ENCODE assay signal across 11 mouse cellular contexts in genomic region chr16:33676347-33677312, GRCm38 (mm10). TPM values are rescaled to one million over a fixed set of nuclear protein-coding genes. Genes with fewer than 3 reads are reported as not detected.
DNase-seq lines count a peak whose midpoint lies in the region; ATAC-seq and TF ChIP-seq lines count a peak whose summit lies in the region.
"Had no signal": no experiment of that assay in that cellular context is flagged by ENCODE, and none has a peak within 500 bp of the region (broad histone marks: within the 10 kb centered on the region; RNA-seq: fewer than 3 reads in every experiment).

No protein-coding gene starts in this region.

- no peak for DNase-seq in hindbrain, embryonic 10.5 days (ENCODE audit: low spot score)
- DNase-seq in adrenal gland, postnatal 36 days, result peak; percentile 35 to 51
- DNase-seq in heart, postnatal 10 days, result peak; percentile 79 to 90
- DNase-seq in lung, postnatal 0 days (ENCODE audit: low spot score), result peak; percentile 98
- no peak for DNase-seq in cerebellum, postnatal 10 days
- DNase-seq in layer of hippocampus, adult 8-10 months (ENCODE audit: low spot score in 2 of 2), result no peak
- no peak for DNase-seq in thymus, postnatal 14 days
- DNase-seq: cerebellum, adult 9-10 months; thymus, adult 18-20 months had no signal

- peak; percentile 99 for TF ChIP-seq EP300 in lung, postnatal 0 days (IDR thresholded peaks at IDR 0.05)

- TF ChIP-seq CTCF in lung, postnatal 0 days (IDR thresholded peaks at IDR 0.05), result no peak

- intact Hi-C loops in heart, postnatal 10 days (cut with DNase I), result loop anchor here (2.0 kb wide), 1 partner anchor 116 kb away; no protein-coding TSS in a partner anchor

- H3K9ac ChIP-seq in hindbrain, embryonic 13.5 days, result no peak overlapping the region
- H3K9ac ChIP-seq in lung, postnatal 0 days (replicated peaks; ENCODE audit: low read depth), result no peak overlapping the region
- H3K9ac ChIP-seq: limb, embryonic 13.5 days had no signal

- no peaks in the 10 kb centered on the region for H3K9me3 ChIP-seq in hindbrain, embryonic 10.5 days
- no peaks in the 10 kb centered on the region for H3K9me3 ChIP-seq in hindbrain, embryonic 13.5 days
- no peaks in the 10 kb centered on the region for H3K9me3 ChIP-seq in lung, postnatal 0 days (ENCODE audit: low read length)
- H3K9me3 ChIP-seq: limb, embryonic 13.5 days had no signal

- ATAC-seq in hindbrain, embryonic 13.5 days (ENCODE audit: low FRiP score), result no peak
- ATAC-seq in lung, postnatal 0 days, result peak; percentile 88

- no peak overlapping the region for H3K4me3 ChIP-seq in hindbrain, embryonic 10.5 days
- H3K4me3 ChIP-seq in hindbrain, embryonic 13.5 days, result no peak overlapping the region
- no peak overlapping the region for H3K4me3 ChIP-seq in lung, postnatal 0 days (ENCODE audit: low read depth, low read length)
- H3K4me3 ChIP-seq: limb, embryonic 13.5 days had no signal

- no peaks in the 10 kb centered on the region for H3K27me3 ChIP-seq in hindbrain, embryonic 10.5 days (ENCODE audit: insufficient read depth, poor library complexity, severe bottlenecking)
- H3K27me3 ChIP-seq in hindbrain, embryonic 13.5 days, result no peaks in the 10 kb centered on the region
- H3K27me3 ChIP-seq in lung, postnatal 0 days (replicated peaks; ENCODE audit: insufficient read depth, low read length), result no peaks in the 10 kb centered on the region
- H3K27me3 ChIP-seq: limb, embryonic 13.5 days had no signal

- peak overlapping the region; percentile 30 for H3K27ac ChIP-seq in hindbrain, embryonic 10.5 days
- no peak overlapping the region; the same call in 1 of the 2 replicates for H3K27ac ChIP-seq in hindbrain, embryonic 13.5 days
- peak overlapping the region; percentile 82 for H3K27ac ChIP-seq in lung, postnatal 0 days (ENCODE audit: low read length)
- H3K27ac ChIP-seq: limb, embryonic 13.5 days had no signal

- H3K4me2 ChIP-seq in hindbrain, embryonic 13.5 days, result no peak overlapping the region
- H3K4me2 ChIP-seq in lung, postnatal 0 days (replicated peaks; ENCODE audit: low read depth, low read length), result no peak overlapping the region
- H3K4me2 ChIP-seq: limb, embryonic 13.5 days had no signal

- 77% methylated on average over 7 of the region's 7 CpGs for WGBS in hindbrain, embryonic 10.5 days
- WGBS in hindbrain, embryonic 13.5 days, result 79% methylated on average over 7 of the region's 7 CpGs
- 23% methylated on average over 7 of the region's 7 CpGs for WGBS in lung, postnatal 0 days

- H3K4me1 ChIP-seq in hindbrain, embryonic 10.5 days (replicated peaks), result peaks cover 31% of the 10 kb centered on the region
- H3K4me1 ChIP-seq in hindbrain, embryonic 13.5 days (replicated peaks), result peaks cover 13% of the 10 kb centered on the region
- peaks cover 20% of the 10 kb centered on the region for H3K4me1 ChIP-seq in lung, postnatal 0 days (ENCODE audit: insufficient read depth, low read depth, low read length)

- no peaks in the 10 kb centered on the region for H3K36me3 ChIP-seq in hindbrain, embryonic 10.5 days
- no peaks in the 10 kb centered on the region for H3K36me3 ChIP-seq in hindbrain, embryonic 13.5 days
- no peaks in the 10 kb centered on the region for H3K36me3 ChIP-seq in lung, postnatal 0 days (ENCODE audit: insufficient read depth, low read length)
- H3K36me3 ChIP-seq: limb, embryonic 13.5 days had no signal

RNA-seq across cellular contexts. Expression of gene Heg1, which starts 7.5 kb away (rescaled TPM):
- 21.9 and 22.8 TPM in 2 replicates for polyA plus RNA-seq in hindbrain, embryonic 10.5 days (2016; fragmentation: Nextera tagmentation; extraction: Ambion mirVana)
- polyA plus RNA-seq in hindbrain, embryonic 13.5 days (2015; fragmentation: Nextera tagmentation; extraction: Ambion mirVana), result 10.2 and 10.6 TPM in 2 replicates
- 10 to 100 TPM; 50.3 to 76.7 TPM for total RNA-seq in adrenal gland, postnatal 36 days (2021)
- 100 to 1,000 TPM; 234 to 263 TPM for total RNA-seq in heart, postnatal 10 days (2021)
- polyA plus RNA-seq in lung, postnatal 0 days (2015; fragmentation: Nextera tagmentation; extraction: Ambion mirVana), result 33.5 and 36.2 TPM in 2 replicates
- total RNA-seq in layer of hippocampus, adult 8-10 months (2022), result 10 to 100 TPM; 27.2 to 29.3 (median 28.4) TPM

Comparison
In these comparisons a context has a peak if more than half of its experiments do, and no peak if none do; other contexts are left out.
1. DNase-seq: peak in adrenal gland, postnatal 36 days (2 of 2), heart, postnatal 10 days (2 of 2) and lung, postnatal 0 days (single experiment); none in hindbrain, embryonic 10.5 days (single experiment), cerebellum, postnatal 10 days (0 of 2), layer of hippocampus, adult 8-10 months (0 of 2) and thymus, postnatal 14 days (single experiment).